Mouse (Mus musculus) G1E (cell line): ENCODE results near the gene Dhx38.
A peak's percentile ranks its signal among the peaks of the same experiment; 100 is the strongest.

Experiments
- CTCF ChIP-seq: IDR thresholded peaks from 2 replicates; pipeline ENCODE4 v1.5.1; 2012; ENCODE audit warnings: low read depth, low read length, inconsistent platforms, mixed read lengths
- GATA1 ChIP-seq: IDR thresholded peaks from 2 replicates; pipeline ENCODE4 v1.6.1; 2012; ENCODE audit warnings: borderline replicate concordance, low read length, inconsistent platforms, mixed read lengths
- GATA2 ChIP-seq: IDR thresholded peaks from 2 replicates; pipeline ENCODE4 v1.6.1; 2012; ENCODE audit warnings: low read depth, low read length, inconsistent platforms, borderline replicate concordance
- POLR2AphosphoS5 ChIP-seq: IDR thresholded peaks from 2 replicates; pipeline ENCODE4 v1.6.1; 2012; ENCODE audit warnings: low read depth, low read length, inconsistent platforms; ENCODE audit not compliant: insufficient replicate concordance
- TAL1 ChIP-seq: conservative IDR thresholded peaks from 2 replicates; pipeline ENCODE4 v1.6.1; 2012; ENCODE audit warnings: low read depth, low read length, inconsistent platforms, mixed read lengths

DNA sequence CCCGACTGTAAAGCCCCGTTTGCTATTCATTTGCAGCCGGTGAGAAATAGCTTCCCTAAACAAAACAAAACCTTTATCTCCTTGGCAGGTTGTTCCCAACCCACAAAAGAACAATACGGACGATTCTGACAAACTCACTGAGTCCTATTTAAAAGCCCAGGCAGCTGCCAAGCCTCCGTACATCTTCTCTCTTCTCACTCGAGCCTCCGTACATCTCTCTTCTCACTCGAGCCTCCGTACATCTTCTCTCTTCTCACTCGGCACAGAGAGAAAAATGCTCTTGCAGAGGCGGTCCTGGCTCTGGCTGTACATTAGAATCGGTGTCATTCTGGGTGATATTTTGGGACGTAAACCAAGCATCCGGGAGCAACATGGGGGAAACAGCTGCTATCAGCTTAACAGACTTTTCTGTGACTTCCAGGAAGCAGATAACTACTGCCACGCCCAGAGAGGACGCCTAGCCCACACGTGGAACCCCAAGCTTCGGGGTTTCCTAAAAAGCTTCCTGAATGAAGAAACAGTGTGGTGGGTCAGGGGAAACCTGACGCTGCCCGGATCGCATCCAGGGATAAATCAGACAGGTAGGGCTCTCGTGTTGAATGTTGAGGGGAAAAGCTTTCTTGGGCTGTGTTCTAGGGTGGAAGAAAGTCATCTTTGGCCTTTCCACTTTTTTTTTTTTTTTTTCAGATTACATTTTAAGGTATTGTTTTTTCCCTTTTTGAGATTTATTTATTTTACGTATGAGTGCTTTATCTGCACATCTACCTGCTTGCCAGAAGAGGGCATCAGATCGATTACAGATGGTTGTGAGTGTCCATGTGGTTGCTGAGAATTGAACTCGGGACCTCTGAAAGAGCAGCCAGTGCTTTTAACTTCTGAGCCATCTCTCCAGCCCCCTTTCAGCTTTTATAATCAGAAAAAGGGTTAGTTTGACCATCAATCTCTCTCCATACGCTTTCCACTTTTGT, 48.9 kb upstream of the Dhx38 start, which contains the start of gene Pkd1l3:
- TF ChIP-seq TAL1: peak; percentile 32; the same call in 1 of the 2 replicates
- TF ChIP-seq GATA2: no peak
- no peak for TF ChIP-seq CTCF
- TF ChIP-seq POLR2AphosphoS5: no peak
- TF ChIP-seq GATA1: no peak
